Mouse (Mus musculus) heart, postnatal 0 days (tissue): ENCODE measurements around the gene Kif26b. TPM values are rescaled to one million over a fixed set of nuclear protein-coding genes. Genes with fewer than 3 reads are reported as not detected.
A peak's percentile ranks its signal among the peaks of the same experiment; 100 is the strongest.

Experiments used
- ATAC-seq: fragments of 200-750 bp; cut with Nextera tagmentation; 2 replicates; pipeline ENCODE4 v1.8.0; 2017; ENCODE audit warnings: low read depth, moderate number of reproducible peaks, moderate library complexity; ENCODE audit not compliant: insufficient read depth
- DNase-seq: peaks from one replicate; pipeline ENCODE4 v3.0.0-alpha.2; 2016; ENCODE audit warnings: low spot score
- H3K27ac ChIP-seq: fragments of 300-500 bp; sonication (generic); 2 replicates; pipeline ENCODE4 v1.5.1; 2014; ENCODE audit warnings: low read depth, mild to moderate bottlenecking
- H3K27me3 ChIP-seq: fragments of 300-500 bp; sonication (generic); 2 replicates; pipeline ENCODE4 v1.6.1; 2014; ENCODE audit warnings: low read length, mixed read lengths; ENCODE audit not compliant: control insufficient read depth, insufficient read depth
- H3K36me3 ChIP-seq: fragments of 300-500 bp; sonication (generic); replicated peaks from 2 replicates; pipeline ENCODE4 v1.6.1; 2014; ENCODE audit warnings: low read length, mixed read lengths; ENCODE audit not compliant: control insufficient read depth, insufficient read depth
- H3K4me1 ChIP-seq: fragments of 300-500 bp; sonication (generic); 2 replicates; pipeline ENCODE4 v1.6.1; 2014; ENCODE audit warnings: antibody characterized with exemption; ENCODE audit not compliant: control insufficient read depth, insufficient read depth
- H3K4me2 ChIP-seq: fragments of 300-500 bp; sonication (generic); 2 replicates; pipeline ENCODE4 v1.6.1; 2014; ENCODE audit warnings: low read depth, mild to moderate bottlenecking, low read length, moderate library complexity
- H3K4me3 ChIP-seq: fragments of 300-500 bp; sonication (generic); 2 replicates; pipeline ENCODE4 v1.5.1; 2014; ENCODE audit warnings: low read depth, low read length
- H3K9ac ChIP-seq: fragments of 300-500 bp; sonication (generic); replicated peaks from 2 replicates; pipeline ENCODE4 v1.6.1; 2014; ENCODE audit warnings: low read depth, low read length, mixed read lengths
- H3K9me3 ChIP-seq: fragments of 300-500 bp; sonication (generic); replicated peaks from 2 replicates; pipeline ENCODE4 v1.6.1; 2016; ENCODE audit warnings: low read length; ENCODE audit not compliant: control insufficient read depth
- CTCF ChIP-seq: IDR thresholded peaks from 2 replicates; pipeline ENCODE4 v1.5.1; 2016; ENCODE audit warnings: antibody characterized with exemption, control low read depth, low read depth
- EP300 ChIP-seq: IDR thresholded peaks from 2 replicates; pipeline ENCODE4 v1.6.1; 2016; ENCODE audit warnings: antibody characterized with exemption, low read depth
- WGBS: fragments of 180-500 bp; shearing (Covaris S2); extraction: QIAGEN DNeasy Blood & Tissue Kit; methylation state at CpG from one replicate; pipeline ENCODE4 v1.1.7; 2014; 5-methylcytosine and 5-hydroxymethylcytosine counted together
- polyA plus RNA-seq: library from polyadenylated mRNA; unstranded; fragments of >200 nt; fragmentation: Nextera tagmentation; extraction: Ambion mirVana; gene quantifications from 2 replicates; pipeline ENCODE4 v1.2.1, GENCODE M21; 2015
- total RNA-seq: library from RNA; depleted of rRNA; stranded (reverse); fragments of >200 nt; gene quantifications from 2 replicates; pipeline ENCODE4 v1.2.3, GENCODE M21; 2014; ENCODE audit warnings: low replicate concordance

Kif26b gene
- total and polyA plus RNA-seq, 2 experiments from 2014 or later = 1.8 to 19.8 TPM

DNA sequence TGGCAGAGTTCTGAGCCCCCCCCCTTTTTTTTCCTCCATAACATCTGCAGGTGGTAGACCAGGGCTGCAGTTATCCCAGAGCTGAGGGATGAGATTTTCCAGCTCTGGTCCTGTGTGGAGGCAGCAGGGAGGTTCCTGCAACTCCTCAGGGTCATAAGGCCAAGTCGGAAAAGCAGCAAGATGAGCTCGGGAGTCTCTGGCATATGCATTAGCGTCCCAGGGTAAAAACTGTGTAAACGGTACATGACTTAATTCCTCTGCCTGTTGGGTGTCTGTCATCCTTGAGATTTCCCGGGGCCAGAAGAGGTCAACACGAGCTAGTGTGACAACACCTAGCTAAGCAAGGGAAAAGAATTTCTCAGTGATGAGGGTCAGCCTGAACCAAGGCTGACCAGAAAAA is 111.0 kb downstream of the Kif26b start:
- Histone ChIP-seq H3K4me3 (no peak overlapping the region), H3K27me3 (no peaks in the 10 kb centered on the region), H3K27ac (no peak overlapping the region), H3K36me3 (no peaks in the 10 kb centered on the region), H3K4me1 (peaks cover 25% of the 10 kb centered on the region), H3K9ac (no peak overlapping the region), H3K4me2 (no peak overlapping the region), H3K9me3 (no peaks in the 10 kb centered on the region)
- WGBS = 57% methylated on average over 6 of the region's 6 CpGs
- ATAC-seq (no peak), DNase-seq (no peak)
- TF ChIP-seq CTCF (no peak), EP300 (no peak)

GRCm38 (mm10) chr1:178640719-178641455 is 112.0 kb downstream of the Kif26b start:
- Histone ChIP-seq H3K4me1 (peaks cover 26% of the 10 kb centered on the region), H3K27me3 (no peaks in the 10 kb centered on the region), H3K9me3 (no peaks in the 10 kb centered on the region), H3K4me3 (no peak overlapping the region), H3K27ac (no peak overlapping the region), H3K36me3 (no peaks in the 10 kb centered on the region), H3K9ac (no peak overlapping the region), H3K4me2 (no peak overlapping the region)
- DNase-seq (no peak), ATAC-seq (no peak; the same call in 1 of the 2 replicates)
- TF ChIP-seq EP300 (no peak), CTCF (no peak)
- 38% methylated on average over 11 of the region's 11 CpGs for WGBS

GRCm38 (mm10) chr1:178641788-178642187 is 112.9 kb downstream of the Kif26b start:
- Histone ChIP-seq H3K4me3 (no peak overlapping the region), H3K9ac (no peak overlapping the region), H3K27me3 (no peaks in the 10 kb centered on the region), H3K4me2 (no peak overlapping the region), H3K27ac (no peak overlapping the region), H3K9me3 (no peaks in the 10 kb centered on the region), H3K36me3 (no peaks in the 10 kb centered on the region), H3K4me1 (peaks cover 35% of the 10 kb centered on the region)
- no peak for DNase-seq
- 64% methylated on average over 2 of the region's 2 CpGs for WGBS
- ATAC-seq = no peak
- TF ChIP-seq EP300 (no peak), CTCF (no peak)

- Histone ChIP-seq H3K4me2 (no peak overlapping the region), H3K9me3 (no peaks in the 10 kb centered on the region), H3K27me3 (no peaks in the 10 kb centered on the region), H3K36me3 (no peaks in the 10 kb centered on the region), H3K4me3 (no peak overlapping the region), H3K4me1 (peaks cover 39% of the 10 kb centered on the region), H3K9ac (no peak overlapping the region), H3K27ac (no peak overlapping the region)
- DNase-seq (no peak), ATAC-seq (0 out of 2 replicates have a peak, but pooled peaks have one; percentile 37)
- WGBS = 27% methylated on average over 4 of the region's 4 CpGs
- no peak for TF ChIP-seq EP300
- TF ChIP-seq CTCF = no peak
Observed at GRCm38 (mm10) chr1:178644954-178645353, 116.0 kb downstream of the Kif26b start.

- no peak overlapping the region for H3K4me3 ChIP-seq
- ATAC-seq (peak; percentile 71), DNase-seq (peak; percentile 45)
- no peaks in the 10 kb centered on the region for H3K36me3 ChIP-seq
- peak overlapping the region; percentile 9; the same call in 1 of the 2 replicates for H3K27ac ChIP-seq
- H3K4me2 ChIP-seq = peak overlapping the region; percentile 22
- WGBS = 19% methylated on average over 4 of the region's 4 CpGs
- no peaks in the 10 kb centered on the region for H3K27me3 ChIP-seq
- peaks cover 29% of the 10 kb centered on the region for H3K4me1 ChIP-seq
- no peak overlapping the region for H3K9ac ChIP-seq
- H3K9me3 ChIP-seq = no peaks in the 10 kb centered on the region
- no peak; the same call in 1 of the 2 replicates for TF ChIP-seq EP300
- no peak for TF ChIP-seq CTCF
Observed at GRCm38 (mm10) chr1:178646589-178646988, 117.7 kb downstream of the Kif26b start.
